Mouse (Mus musculus) embryonic facial prominence, embryonic 14.5 days (tissue): ENCODE data around the gene Bcr. TPM values are rescaled to one million over a fixed set of nuclear protein-coding genes. Genes with fewer than 3 reads are reported as not detected.
A peak's percentile ranks its signal among the peaks of the same experiment; 100 is the strongest.
"Not testable (repeated sequence)": the region's sequence is repeated elsewhere in the genome, so short reads cannot be mapped to it uniquely, and the experiment has no call there.

ENCODE experiments used
- ATAC-seq: fragments of 200-750 bp; cut with Nextera tagmentation; 2 replicates; pipeline ENCODE4 v1.8.0; 2017; ENCODE audit warnings: low read depth, moderate number of reproducible peaks, moderate TSS enrichment
- DNase-seq: peaks from one replicate; pipeline ENCODE4 v3.0.0-alpha.2; 2015; ENCODE audit warnings: low spot score
- H3K27ac ChIP-seq: fragments of 300-500 bp; sonication (generic); replicated peaks from 2 replicates; pipeline ENCODE4 v1.5.1; 2014; ENCODE audit warnings: low read depth, mild to moderate bottlenecking, low read length, moderate library complexity
- H3K27me3 ChIP-seq: fragments of 300-500 bp; sonication (generic); replicated peaks from 2 replicates; pipeline ENCODE4 v1.6.1; 2014; ENCODE audit warnings: low read length; ENCODE audit not compliant: control insufficient read depth, insufficient read depth
- H3K36me3 ChIP-seq: fragments of 300-500 bp; sonication (generic); 2 replicates; pipeline ENCODE4 v1.6.1; 2014; ENCODE audit warnings: low read length, mixed read lengths; ENCODE audit not compliant: control insufficient read depth, insufficient read depth
- H3K4me1 ChIP-seq: fragments of 300-500 bp; sonication (generic); 2 replicates; pipeline ENCODE4 v1.6.1; 2014; ENCODE audit warnings: antibody characterized with exemption, low read length; ENCODE audit not compliant: control insufficient read depth, insufficient read depth
- H3K4me2 ChIP-seq: fragments of 300-500 bp; sonication (generic); 2 replicates; pipeline ENCODE4 v1.6.1; 2014; ENCODE audit warnings: low read depth, mild to moderate bottlenecking, low read length, moderate library complexity, mixed read lengths
- H3K4me3 ChIP-seq: fragments of 300-500 bp; sonication (generic); 2 replicates; pipeline ENCODE4 v1.5.1; 2014; ENCODE audit warnings: low read depth, mild to moderate bottlenecking, low read length
- H3K9ac ChIP-seq: fragments of 300-500 bp; sonication (generic); 2 replicates; pipeline ENCODE4 v1.6.1; 2014; ENCODE audit warnings: low read depth, mild to moderate bottlenecking, low read length, moderate library complexity, mixed read lengths
- H3K9me3 ChIP-seq: fragments of 300-500 bp; sonication (generic); 2 replicates; pipeline ENCODE4 v1.6.1; 2016; ENCODE audit warnings: low read length; ENCODE audit not compliant: control insufficient read depth
- WGBS: fragments of 180-500 bp; shearing (Covaris S2); extraction: QIAGEN DNeasy Blood & Tissue Kit; methylation state at CpG from one replicate; pipeline ENCODE4 v1.1.7; 2014; 5-methylcytosine and 5-hydroxymethylcytosine counted together
- polyA plus RNA-seq: library from polyadenylated mRNA; unstranded; fragments of >200 nt; fragmentation: Nextera tagmentation; extraction: Ambion mirVana; gene quantifications from 2 replicates; pipeline ENCODE4 v1.2.1, GENCODE M21; 2014

The Bcr gene
- polyA plus RNA-seq, 1 experiment from 2014 or later = 8.1 TPM

- H3K36me3 ChIP-seq = no peaks in the 10 kb centered on the region
- no peak overlapping the region for H3K27ac ChIP-seq
- H3K9ac ChIP-seq = no peak overlapping the region
- 76% methylated on average over 3 of the region's 3 CpGs for WGBS
- no peak overlapping the region for H3K4me2 ChIP-seq
- no peaks in the 10 kb centered on the region for H3K27me3 ChIP-seq
- ATAC-seq (no peak), DNase-seq (no peak)
- no peak overlapping the region for H3K4me3 ChIP-seq
- H3K9me3 ChIP-seq = no peaks in the 10 kb centered on the region
- H3K4me1 ChIP-seq = peaks cover 9% of the 10 kb centered on the region
Measured at GRCm38 (mm10) chr10:75030234-75030633, 30.2 kb upstream of the Bcr start.

- no peak overlapping the region for H3K4me2 ChIP-seq
- no peak overlapping the region for H3K9ac ChIP-seq
- no peaks in the 10 kb centered on the region for H3K36me3 ChIP-seq
- ATAC-seq (no peak), DNase-seq (no peak)
- H3K4me3 ChIP-seq = no peak overlapping the region
- H3K9me3 ChIP-seq = no peaks in the 10 kb centered on the region
- no peaks in the 10 kb centered on the region for H3K27me3 ChIP-seq
- peaks cover 9% of the 10 kb centered on the region for H3K4me1 ChIP-seq
- 71% methylated on average over 5 of the region's 5 CpGs for WGBS
- H3K27ac ChIP-seq = no peak overlapping the region
Measured at GRCm38 (mm10) chr10:75031345-75032114, 28.9 kb upstream of the Bcr start.

- Histone ChIP-seq H3K4me1 (peaks cover 9% of the 10 kb centered on the region), H3K4me2 (peak within 1 kb of the TSS; percentile 33), H3K9me3 (no peaks in the 10 kb centered on the region), H3K9ac (no peak within 1 kb of the TSS), H3K27ac (no peak within 1 kb of the TSS), H3K36me3 (no peaks in the 10 kb centered on the region), H3K27me3 (no peaks in the 10 kb centered on the region), H3K4me3 (no peak within 1 kb of the TSS)
- WGBS = 21% methylated on average over 10 of the region's 10 CpGs
- peak; percentile 92 for DNase-seq
- ATAC-seq = peak; percentile 49; the same call in 1 of the 2 replicates
Measured at GRCm38 (mm10) chr10:75032395-75032794, 28.0 kb upstream of the Bcr start, which contains the start of gene Rsph14. Gene Rsph14, minus strand, starts transcription at chr10:75032586.

GRCm38 (mm10) chr10:75036883-75037379, 23.5 kb upstream of the Bcr start, which contains the start of gene Rab36:
Gene Rab36, plus strand, starts transcription at chr10:75037058.
- no peaks in the 10 kb centered on the region for H3K36me3 ChIP-seq

GRCm38 (mm10) chr10:75042060-75042459, 18.3 kb upstream of the Bcr start:
- not testable (repeated sequence) for DNase-seq, H3K9ac ChIP-seq, ATAC-seq, H3K4me1 ChIP-seq, H3K9me3 ChIP-seq, H3K4me3 ChIP-seq, H3K4me2 ChIP-seq, H3K27ac ChIP-seq, H3K27me3 ChIP-seq, H3K36me3 ChIP-seq
- WGBS = 0% methylated on average over 1 of the region's 1 CpGs

More at GRCm38 (mm10) chr10:75036883-75037379, 23.5 kb upstream of the Bcr start, which contains the start of gene Rab36:
- ATAC-seq (peak; percentile 97), DNase-seq (peak; percentile 98)
- peak within 1 kb of the TSS; percentile 68 for H3K9ac ChIP-seq
- H3K4me2 ChIP-seq = peak within 1 kb of the TSS; percentile 71
- H3K27ac ChIP-seq = peak within 1 kb of the TSS; percentile 83
- no peaks in the 10 kb centered on the region for H3K27me3 ChIP-seq
- no peaks in the 10 kb centered on the region for H3K9me3 ChIP-seq
- WGBS = 0% methylated on average over 34 of the region's 36 CpGs
- H3K4me3 ChIP-seq = peak within 1 kb of the TSS; percentile 46
- H3K4me1 ChIP-seq = peaks cover 13% of the 10 kb centered on the region

- Histone ChIP-seq H3K4me1 (no peaks in the 10 kb centered on the region), H3K4me3 (no peak overlapping the region), H3K9ac (no peak overlapping the region), H3K4me2 (no peak overlapping the region), H3K27me3 (no peaks in the 10 kb centered on the region), H3K27ac (no peak overlapping the region), H3K9me3 (no peaks in the 10 kb centered on the region), H3K36me3 (no peaks in the 10 kb centered on the region)
- DNase-seq = no peak
- ATAC-seq = no peak
- 40% methylated on average over 7 of the region's 7 CpGs for WGBS
Measured at GRCm38 (mm10) chr10:75044459-75044858, 15.9 kb upstream of the Bcr start.

GRCm38 (mm10) chr10:75045831-75046230, 14.6 kb upstream of the Bcr start:
- DNase-seq (no peak), ATAC-seq (no peak)
- no peak overlapping the region for H3K4me3 ChIP-seq
- H3K27ac ChIP-seq = no peak overlapping the region
- 88% methylated on average over 15 of the region's 15 CpGs for WGBS
- no peak overlapping the region for H3K4me2 ChIP-seq
- H3K4me1 ChIP-seq = no peaks in the 10 kb centered on the region
- H3K36me3 ChIP-seq = no peaks in the 10 kb centered on the region
- H3K9me3 ChIP-seq = no peaks in the 10 kb centered on the region
- H3K9ac ChIP-seq = no peak overlapping the region
- H3K27me3 ChIP-seq = no peaks in the 10 kb centered on the region

GRCm38 (mm10) chr10:75048711-75049110, 11.7 kb upstream of the Bcr start:
- H3K4me3 ChIP-seq = no peak overlapping the region
- no peak overlapping the region for H3K4me2 ChIP-seq
- no peaks in the 10 kb centered on the region for H3K36me3 ChIP-seq
- H3K27ac ChIP-seq = no peak overlapping the region
- WGBS = 82% methylated on average over 7 of the region's 7 CpGs
- no peak for DNase-seq
- H3K4me1 ChIP-seq = no peaks in the 10 kb centered on the region
- ATAC-seq = no peak
- H3K9me3 ChIP-seq = no peaks in the 10 kb centered on the region
- H3K9ac ChIP-seq = no peak overlapping the region
- no peaks in the 10 kb centered on the region for H3K27me3 ChIP-seq
